Mouse (Mus musculus) limb, embryonic 13.5 days (tissue): ENCODE results near the gene Prkag2. TPM values are rescaled to one million over a fixed set of nuclear protein-coding genes. Genes with fewer than 3 reads are reported as not detected.

Experiments
- ATAC-seq: fragments of 200-750 bp; cut with Nextera tagmentation; 2 replicates; pipeline ENCODE4 v1.8.0; 2017; ENCODE audit warnings: low read depth, moderate number of reproducible peaks, moderate TSS enrichment; ENCODE audit not compliant: low FRiP score
- H3K27ac ChIP-seq: fragments of 300-500 bp; sonication (generic); 2 replicates; pipeline ENCODE4 v1.5.1; 2015; ENCODE audit warnings: inconsistent platforms, mild to moderate bottlenecking, moderate library complexity
- H3K27me3 ChIP-seq: fragments of 300-500 bp; sonication (generic); 2 replicates; pipeline ENCODE4 v1.6.1; 2015; ENCODE audit warnings: mild to moderate bottlenecking, inconsistent platforms
- H3K36me3 ChIP-seq: fragments of 300-500 bp; sonication (generic); 2 replicates; pipeline ENCODE4 v1.6.1; 2015; ENCODE audit warnings: inconsistent platforms, mild to moderate bottlenecking, moderate library complexity
- H3K4me1 ChIP-seq: fragments of 300-500 bp; sonication (generic); 2 replicates; pipeline ENCODE4 v1.6.1; 2015; ENCODE audit warnings: inconsistent platforms
- H3K4me2 ChIP-seq: fragments of 300-500 bp; sonication (generic); replicated peaks from 2 replicates; pipeline ENCODE4 v1.6.1; 2015; ENCODE audit warnings: inconsistent platforms, mild to moderate bottlenecking, moderate library complexity
- H3K4me3 ChIP-seq: fragments of 300-500 bp; sonication (generic); 2 replicates; pipeline ENCODE4 v1.5.1; 2015; ENCODE audit warnings: moderate library complexity, mild to moderate bottlenecking, inconsistent platforms
- H3K9ac ChIP-seq: fragments of 300-500 bp; sonication (generic); 2 replicates; pipeline ENCODE4 v1.6.1; 2015; ENCODE audit warnings: mild to moderate bottlenecking, inconsistent platforms
- H3K9me3 ChIP-seq: fragments of 300-500 bp; sonication (generic); 2 replicates; pipeline ENCODE4 v1.6.1; 2016; ENCODE audit warnings: inconsistent platforms
- WGBS: fragments of 180-500 bp; shearing (Covaris S2); methylation state at CpG from one replicate; pipeline ENCODE4 v1.1.7; 2015; 5-methylcytosine and 5-hydroxymethylcytosine counted together
- polyA plus RNA-seq: library from polyadenylated mRNA; unstranded; fragments of >200 nt; fragmentation: Nextera tagmentation; extraction: Ambion mirVana; gene quantifications from 2 replicates; pipeline ENCODE4 v1.2.1, GENCODE M21; 2015

The Prkag2 gene
- polyA plus RNA-seq, 1 experiment from 2014 or later = 21.3 TPM

GRCm38 (mm10) chr5:24970552-24971275 is 129.7 kb downstream of the Prkag2 start:
- Histone ChIP-seq H3K9ac (no peak overlapping the region), H3K9me3 (no peaks in the 10 kb centered on the region), H3K4me3 (no peak overlapping the region), H3K4me2 (no peak overlapping the region), H3K4me1 (no peaks in the 10 kb centered on the region), H3K27me3 (no peaks in the 10 kb centered on the region), H3K36me3 (no peaks in the 10 kb centered on the region), H3K27ac (no peak overlapping the region)
- no peak for ATAC-seq
- WGBS = 87% methylated on average over 8 of the region's 8 CpGs

- Histone ChIP-seq H3K27ac (no peak overlapping the region), H3K4me2 (no peak overlapping the region), H3K4me3 (no peak overlapping the region), H3K36me3 (no peaks in the 10 kb centered on the region), H3K27me3 (no peaks in the 10 kb centered on the region), H3K4me1 (no peaks in the 10 kb centered on the region), H3K9me3 (no peaks in the 10 kb centered on the region), H3K9ac (no peak overlapping the region)
- WGBS = 77% methylated on average over 11 of the region's 11 CpGs
- no peak for ATAC-seq
Observed at GRCm38 (mm10) chr5:24969241-24969880, 131.1 kb downstream of the Prkag2 start.

GRCm38 (mm10) chr5:24968792-24969191 is 131.7 kb downstream of the Prkag2 start:
- Histone ChIP-seq H3K9me3 (no peaks in the 10 kb centered on the region), H3K4me3 (no peak overlapping the region), H3K4me1 (no peaks in the 10 kb centered on the region), H3K27ac (no peak overlapping the region), H3K4me2 (no peak overlapping the region), H3K9ac (no peak overlapping the region), H3K27me3 (no peaks in the 10 kb centered on the region), H3K36me3 (no peaks in the 10 kb centered on the region)
- no peak for ATAC-seq
- 46% methylated on average over 8 of the region's 8 CpGs for WGBS

GRCm38 (mm10) chr5:24967898-24968535 is 132.4 kb downstream of the Prkag2 start:
- Histone ChIP-seq H3K4me2 (no peak overlapping the region), H3K36me3 (no peaks in the 10 kb centered on the region), H3K27me3 (no peaks in the 10 kb centered on the region), H3K9me3 (no peaks in the 10 kb centered on the region), H3K27ac (no peak overlapping the region), H3K9ac (no peak overlapping the region), H3K4me3 (no peak overlapping the region), H3K4me1 (no peaks in the 10 kb centered on the region)
- no peak for ATAC-seq
- WGBS = 61% methylated on average over 7 of the region's 7 CpGs

GRCm38 (mm10) chr5:24963776-24964175 is 136.7 kb downstream of the Prkag2 start:
- Histone ChIP-seq H3K27ac (no peak overlapping the region), H3K4me1 (no peaks in the 10 kb centered on the region), H3K9ac (no peak overlapping the region), H3K36me3 (no peaks in the 10 kb centered on the region), H3K4me3 (no peak overlapping the region), H3K27me3 (no peaks in the 10 kb centered on the region), H3K4me2 (no peak overlapping the region), H3K9me3 (no peaks in the 10 kb centered on the region)
- ATAC-seq = no peak
- 71% methylated on average over 4 of the region's 4 CpGs for WGBS

GRCm38 (mm10) chr5:24960791-24961190 is 139.7 kb downstream of the Prkag2 start:
- ATAC-seq = no peak

GRCm38 (mm10) chr5:24959758-24960157 is 140.7 kb downstream of the Prkag2 start:
- no peaks in the 10 kb centered on the region for H3K36me3 ChIP-seq
- H3K9me3 ChIP-seq = no peaks in the 10 kb centered on the region; the same call in 1 of the 2 replicates
- H3K27me3 ChIP-seq = no peaks in the 10 kb centered on the region
- H3K9ac ChIP-seq = no peak overlapping the region
- H3K4me2 ChIP-seq = no peak overlapping the region
- no peak overlapping the region for H3K4me3 ChIP-seq
- 85% methylated on average over 3 of the region's 3 CpGs for WGBS
- no peak for ATAC-seq
- H3K4me1 ChIP-seq = no peaks in the 10 kb centered on the region
- H3K27ac ChIP-seq = no peak overlapping the region

More at GRCm38 (mm10) chr5:24960791-24961190, 139.7 kb downstream of the Prkag2 start:
- Histone ChIP-seq H3K36me3 (no peaks in the 10 kb centered on the region), H3K9me3 (no peaks in the 10 kb centered on the region; the same call in 1 of the 2 replicates), H3K4me2 (no peak overlapping the region), H3K27me3 (no peaks in the 10 kb centered on the region), H3K27ac (no peak overlapping the region), H3K4me1 (no peaks in the 10 kb centered on the region), H3K9ac (no peak overlapping the region), H3K4me3 (no peak overlapping the region)
- 89% methylated on average over 5 of the region's 5 CpGs for WGBS

GRCm38 (mm10) chr5:24958596-24958995 is 141.8 kb downstream of the Prkag2 start:
- no peak overlapping the region for H3K9ac ChIP-seq
- H3K36me3 ChIP-seq = no peaks in the 10 kb centered on the region
- no peak overlapping the region for H3K4me2 ChIP-seq
- no peak overlapping the region for H3K4me3 ChIP-seq
- H3K4me1 ChIP-seq = 0 out of 2 replicates have a peak, but pooled peaks cover under 1% of the 10 kb centered on the region
- H3K27ac ChIP-seq = no peak overlapping the region
- WGBS = 72% methylated on average over 5 of the region's 5 CpGs
- no peak for ATAC-seq
- no peaks in the 10 kb centered on the region for H3K27me3 ChIP-seq
- no peaks in the 10 kb centered on the region; the same call in 1 of the 2 replicates for H3K9me3 ChIP-seq

GRCm38 (mm10) chr5:24956891-24957290 is 143.6 kb downstream of the Prkag2 start:
- Histone ChIP-seq H3K36me3 (no peaks in the 10 kb centered on the region), H3K4me2 (no peak overlapping the region), H3K9ac (no peak overlapping the region), H3K9me3 (no peaks in the 10 kb centered on the region; the same call in 1 of the 2 replicates), H3K27ac (no peak overlapping the region), H3K4me3 (no peak overlapping the region), H3K27me3 (no peaks in the 10 kb centered on the region), H3K4me1 (peaks cover 16% of the 10 kb centered on the region)
- WGBS = 85% methylated on average over 7 of the region's 7 CpGs
- no peak for ATAC-seq

- Histone ChIP-seq H3K27me3 (no peaks in the 10 kb centered on the region), H3K36me3 (no peaks in the 10 kb centered on the region), H3K9me3 (no peaks in the 10 kb centered on the region; the same call in 1 of the 2 replicates), H3K27ac (no peak overlapping the region), H3K9ac (no peak overlapping the region), H3K4me2 (no peak overlapping the region), H3K4me3 (no peak overlapping the region), H3K4me1 (peaks cover 16% of the 10 kb centered on the region)
- WGBS = 60% methylated on average over 16 of the region's 16 CpGs
- no peak for ATAC-seq
Observed at GRCm38 (mm10) chr5:24952842-24953741, 147.3 kb downstream of the Prkag2 start.

GRCm38 (mm10) chr5:24952212-24952611 is 148.2 kb downstream of the Prkag2 start:
- H3K36me3 ChIP-seq = no peaks in the 10 kb centered on the region
- no peak for ATAC-seq
- WGBS = 36% methylated on average over 6 of the region's 6 CpGs

More at GRCm38 (mm10) chr5:24952212-24952611, 148.2 kb downstream of the Prkag2 start:
- H3K27ac ChIP-seq = no peak overlapping the region
- H3K4me3 ChIP-seq = no peak overlapping the region
- no peak overlapping the region for H3K9ac ChIP-seq
- no peak overlapping the region for H3K4me2 ChIP-seq
- H3K4me1 ChIP-seq = peaks cover 16% of the 10 kb centered on the region
- H3K27me3 ChIP-seq = no peaks in the 10 kb centered on the region
- no peaks in the 10 kb centered on the region; the same call in 1 of the 2 replicates for H3K9me3 ChIP-seq
